Mouse (Mus musculus): ENCODE measurements around the gene Rsu1.

The Rsu1 gene

DNA sequence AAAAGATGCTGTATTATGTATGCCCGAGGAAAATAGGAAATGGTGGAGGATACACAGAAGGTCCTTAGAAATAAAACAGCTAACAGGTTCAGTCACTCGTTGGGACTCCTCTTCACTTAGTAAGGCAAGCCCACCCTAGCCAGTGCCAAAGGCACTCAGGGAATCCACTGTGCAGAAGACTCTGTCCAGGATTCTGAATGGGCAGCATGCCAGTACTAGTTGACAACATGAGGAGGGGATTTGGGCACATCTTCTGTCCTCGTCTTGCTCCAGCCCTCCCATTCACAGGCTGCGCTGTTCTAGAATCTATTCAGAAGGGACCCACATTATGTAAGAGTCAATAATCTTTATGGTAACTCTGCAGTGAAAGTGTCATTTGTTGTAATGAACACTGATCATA lies 181.4 kb downstream of the Rsu1 start:
- in situ Hi-C loops (cut with MboI; ENCODE audit: unreplicated experiment in 2 of 2) = no loop called here

DNA sequence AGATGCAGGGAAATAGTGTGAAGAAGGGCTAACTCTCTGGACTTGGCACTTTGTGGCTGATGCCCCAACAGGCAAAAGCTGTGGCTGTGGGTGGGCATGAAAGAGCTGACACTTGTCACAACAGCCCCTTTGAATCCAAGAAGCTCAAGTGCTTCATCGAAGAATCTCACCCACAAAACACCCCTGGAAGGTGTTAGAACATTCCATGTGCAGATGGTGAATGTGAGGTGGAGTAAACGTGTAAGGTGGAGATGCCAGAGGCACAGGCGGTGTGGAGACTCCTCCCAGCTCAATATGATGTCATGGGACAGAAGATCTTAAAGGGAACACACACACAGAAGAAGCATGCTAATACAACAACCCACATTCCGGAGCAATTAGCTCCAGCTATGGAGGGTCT lies 182.9 kb downstream of the Rsu1 start:
- in situ Hi-C loops (cut with MboI; ENCODE audit: unreplicated experiment in 2 of 2) = no loop called here

DNA sequence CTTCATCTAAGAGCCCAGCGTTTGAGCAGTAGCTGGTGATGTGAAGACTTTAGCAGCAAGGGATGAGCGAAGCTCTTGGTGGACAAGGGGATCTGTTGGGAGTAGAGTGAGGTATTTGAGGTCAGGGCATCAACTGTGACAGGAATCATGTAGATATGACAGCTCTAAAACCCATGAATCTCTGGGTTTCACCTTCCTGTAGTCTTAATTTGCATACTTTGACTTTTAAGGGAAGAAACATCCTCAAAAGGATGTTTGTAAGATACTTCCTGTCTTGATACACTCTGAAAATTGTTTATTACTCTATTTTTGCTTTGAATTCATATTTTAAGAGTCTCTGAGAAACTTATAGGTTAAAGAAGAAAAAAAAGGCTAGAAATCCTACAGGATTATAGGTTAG lies 183.4 kb downstream of the Rsu1 start:
- in situ Hi-C loops (cut with MboI; ENCODE audit: unreplicated experiment in 2 of 2) = no loop called here

DNA sequence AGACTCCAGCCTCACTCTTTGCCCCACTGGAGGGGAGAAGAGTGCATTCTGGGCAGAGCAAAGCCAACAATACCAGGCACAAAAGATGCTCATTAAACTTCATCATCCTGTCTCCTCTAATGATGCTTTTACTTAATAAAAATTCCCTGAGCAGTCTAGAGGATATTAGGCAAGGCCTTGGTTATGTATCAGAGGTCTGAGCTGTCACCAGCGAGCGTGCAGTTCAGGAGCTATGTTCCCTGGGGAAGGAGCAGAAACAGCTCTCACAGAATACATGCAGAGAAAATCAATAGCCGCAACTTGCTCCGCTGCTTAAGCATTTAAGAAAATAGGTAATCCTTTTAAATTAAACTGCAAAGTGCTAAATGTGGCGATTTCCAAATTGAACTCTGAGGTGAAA lies 187.0 kb downstream of the Rsu1 start:
- in situ Hi-C loops (cut with MboI; ENCODE audit: unreplicated experiment in 2 of 2) = no loop called here

DNA sequence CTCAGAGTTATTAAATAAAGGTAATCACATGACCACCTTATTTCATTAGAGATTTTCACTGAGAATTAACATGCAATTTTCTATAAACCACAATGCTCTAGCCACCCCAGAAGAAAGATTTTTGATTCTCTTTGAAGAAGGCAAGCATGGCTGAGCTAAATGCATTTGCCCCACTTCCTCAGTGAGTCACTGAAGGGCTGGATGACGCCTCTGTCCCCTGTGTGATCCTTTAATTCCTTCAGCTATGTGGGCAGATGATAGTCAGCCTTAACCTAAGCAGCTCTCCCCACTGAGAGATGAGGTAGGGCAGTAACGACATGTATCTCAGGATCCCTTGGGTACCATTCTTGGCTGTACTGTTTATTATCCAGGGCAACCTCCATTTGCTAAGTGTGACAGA lies 190.7 kb downstream of the Rsu1 start:
- in situ Hi-C loops (cut with MboI; ENCODE audit: unreplicated experiment in 2 of 2) = no loop called here

GRCm38 (mm10) chr2:13072243-13072642 lies 199.0 kb downstream of the Rsu1 start:
- in situ Hi-C loops (cut with MboI; ENCODE audit: unreplicated experiment in 2 of 2) = no loop called here

- in situ Hi-C loops (cut with MboI; ENCODE audit: unreplicated experiment in 2 of 2) = no loop called here
Measured at GRCm38 (mm10) chr2:13060426-13061170, 210.6 kb downstream of the Rsu1 start.

GRCm38 (mm10) chr2:13048649-13049048 lies 222.6 kb downstream of the Rsu1 start:
- in situ Hi-C loops (cut with MboI; ENCODE audit: unreplicated experiment in 2 of 2) = no loop called here

- in situ Hi-C loops (cut with MboI; ENCODE audit: unreplicated experiment in 2 of 2) = no loop called here
Measured at GRCm38 (mm10) chr2:13044555-13044954, 226.7 kb downstream of the Rsu1 start.

DNA sequence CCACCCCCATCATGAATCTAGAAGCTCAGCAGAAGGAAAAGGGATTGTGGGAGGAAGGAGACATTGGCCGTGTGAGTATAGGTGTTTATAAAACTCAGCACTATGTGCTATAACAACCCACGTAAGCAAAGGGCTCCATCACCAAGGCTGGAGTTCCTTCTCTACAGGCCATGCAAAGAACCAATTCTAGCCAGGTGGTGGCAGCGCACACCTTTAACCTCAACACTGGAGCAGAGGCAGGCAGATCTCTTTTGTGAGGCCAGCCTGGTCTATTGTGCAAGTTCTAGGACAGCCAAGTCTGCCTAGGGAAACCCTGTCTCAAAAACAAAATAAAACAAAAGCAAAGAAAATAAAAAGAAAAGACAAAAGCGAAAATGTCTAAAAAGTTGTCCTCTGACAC lies 231.4 kb downstream of the Rsu1 start:
- in situ Hi-C loops (cut with MboI; ENCODE audit: unreplicated experiment in 2 of 2) = no loop called here

DNA sequence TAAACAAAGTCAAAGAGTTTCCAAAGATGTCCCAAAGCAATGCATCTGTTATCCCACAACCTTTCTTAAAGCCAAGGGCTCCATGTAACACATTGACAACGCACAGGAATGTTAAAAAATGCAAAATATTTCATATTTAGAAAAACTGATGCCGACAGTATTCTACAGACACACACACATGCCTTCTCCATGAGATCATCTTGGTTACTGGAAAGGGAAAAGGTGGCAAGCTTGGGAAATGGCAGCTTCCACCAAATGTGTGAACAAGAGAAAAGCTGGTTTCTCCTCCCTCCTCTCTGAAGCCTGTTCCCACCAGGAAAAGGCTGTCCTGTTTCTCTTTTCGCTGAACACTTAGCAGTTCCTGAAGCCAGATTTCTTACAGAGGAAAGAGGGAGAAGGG lies 232.4 kb downstream of the Rsu1 start:
- in situ Hi-C loops (cut with MboI; ENCODE audit: unreplicated experiment in 2 of 2) = no loop called here

Data from v-Abl transformed pro-B cells (cell line).